Comparison of ENCODE assay signal across 28 mouse cellular contexts in the genomic region with DNA sequence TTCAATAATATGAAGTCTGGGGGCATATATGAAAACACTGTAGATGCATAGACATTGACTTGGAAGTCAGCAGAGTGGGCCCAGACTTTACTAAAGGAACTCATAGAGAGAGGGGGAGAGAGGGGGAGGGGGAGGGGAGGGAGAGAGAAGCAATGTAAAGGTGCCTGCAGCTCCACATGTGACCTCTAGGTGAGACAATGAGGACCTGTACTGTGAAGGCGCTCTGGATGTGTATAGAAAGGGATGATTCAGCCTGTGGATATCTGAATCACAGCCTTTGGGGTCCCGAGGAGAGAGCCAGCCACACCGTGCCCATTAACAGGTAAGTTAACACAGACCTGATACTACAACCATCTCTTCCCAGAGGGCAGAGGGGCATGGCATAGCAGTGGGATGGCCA. TPM values are rescaled to one million over a fixed set of nuclear protein-coding genes. Genes with fewer than 3 reads are reported as not detected.
DNase-seq lines count a peak whose midpoint lies in the region; ATAC-seq and TF ChIP-seq lines count a peak whose summit lies in the region.
"Had no signal": no experiment of that assay in that cellular context is flagged by ENCODE, and none has a peak within 500 bp of the region (broad histone marks: within the 10 kb centered on the region; RNA-seq: fewer than 3 reads in every experiment).

No protein-coding gene starts in this region.

- no peak overlapping the region for H3K4me2 ChIP-seq in intestine, postnatal 0 days (replicated peaks; ENCODE audit: low read depth)
- H3K4me2 ChIP-seq in intestine, embryonic 15.5 days (replicated peaks): no peak overlapping the region
- H3K4me2 ChIP-seq: forebrain, embryonic 13.5 days; hindbrain, embryonic 15.5 days; kidney, embryonic 15.5 days; liver, embryonic 13.5 days had no signal

- H3K4me1 ChIP-seq in intestine, postnatal 0 days (replicated peaks; ENCODE audit: control insufficient read depth, insufficient read depth, low read length): no peaks in the 10 kb centered on the region
- H3K4me1 ChIP-seq in intestine, embryonic 15.5 days (replicated peaks): peaks cover 11% of the 10 kb centered on the region
- H3K4me1 ChIP-seq: liver, embryonic 13.5 days had no signal

- intact Hi-C loops in left cerebral cortex, postnatal 25 days (cut with DNase I): no loop called here

- no peaks in the 10 kb centered on the region for H3K27me3 ChIP-seq in intestine, postnatal 0 days (replicated peaks; ENCODE audit: control insufficient read depth, insufficient read depth, low read length)
- H3K27me3 ChIP-seq in intestine, embryonic 15.5 days (replicated peaks): no peaks in the 10 kb centered on the region
- H3K27me3 ChIP-seq: kidney, embryonic 15.5 days; Patski had no signal

- H3K9ac ChIP-seq in intestine, postnatal 0 days (ENCODE audit: low read depth, low read length): no peak overlapping the region
- H3K9ac ChIP-seq in intestine, embryonic 15.5 days: no peak overlapping the region
- H3K9ac ChIP-seq: forebrain, embryonic 13.5 days; hindbrain, embryonic 15.5 days; kidney, embryonic 15.5 days; liver, embryonic 13.5 days had no signal

- no peak overlapping the region for H3K27ac ChIP-seq in intestine, postnatal 0 days (ENCODE audit: low read depth, low read length)
- no peak overlapping the region for H3K27ac ChIP-seq in intestine, embryonic 15.5 days
- H3K27ac ChIP-seq: forebrain, embryonic 13.5 days; hindbrain, embryonic 10.5 days; hindbrain, embryonic 15.5 days; liver, embryonic 13.5 days had no signal

- H3K4me3 ChIP-seq in intestine, postnatal 0 days (ENCODE audit: low read depth, low read length): no peak overlapping the region
- no peak overlapping the region for H3K4me3 ChIP-seq in intestine, embryonic 15.5 days (replicated peaks)
- H3K4me3 ChIP-seq: forebrain, embryonic 13.5 days; hindbrain, embryonic 10.5 days; hindbrain, embryonic 15.5 days; kidney, embryonic 15.5 days; liver, embryonic 13.5 days had no signal

- 94% methylated on average over 3 of the region's 3 CpGs for WGBS in intestine, postnatal 0 days
- 90% methylated on average over 3 of the region's 3 CpGs for WGBS in intestine, embryonic 15.5 days

- ATAC-seq in intestine, postnatal 0 days: no peak
- no peak for ATAC-seq in intestine, embryonic 15.5 days
- ATAC-seq: forebrain, embryonic 13.5 days; intestine, embryonic 16.5 days; Patski had no signal

- no peaks in the 10 kb centered on the region for H3K9me3 ChIP-seq in intestine, postnatal 0 days (ENCODE audit: control insufficient read depth)
- H3K9me3 ChIP-seq in intestine, embryonic 15.5 days: no peaks in the 10 kb centered on the region
- H3K9me3 ChIP-seq: forebrain, embryonic 13.5 days; hindbrain, embryonic 10.5 days; hindbrain, embryonic 15.5 days; kidney, embryonic 15.5 days; liver, embryonic 13.5 days had no signal

- no peaks in the 10 kb centered on the region for H3K36me3 ChIP-seq in intestine, postnatal 0 days (ENCODE audit: control insufficient read depth, insufficient read depth)
- H3K36me3 ChIP-seq in intestine, embryonic 15.5 days: no peaks in the 10 kb centered on the region
- H3K36me3 ChIP-seq: G1E; hindbrain, embryonic 10.5 days; hindbrain, embryonic 15.5 days; kidney, embryonic 15.5 days; liver, embryonic 13.5 days had no signal

- TF ChIP-seq CTCF in intestine, postnatal 0 days (IDR thresholded peaks at IDR 0.05; ENCODE audit: low read depth): peak; percentile 30

- peak; percentile 37 for DNase-seq in thymus, postnatal 0 days (ENCODE audit: low spot score)
- no peak for DNase-seq in thymus, adult 18-20 months
- peak; percentile 4 for DNase-seq in induced T-regulatory cell, adult 2 months (ENCODE audit: low read depth)
- DNase-seq in left cerebral cortex, postnatal 25 days (ENCODE audit: low spot score in 2 of 2): no peak
- DNase-seq in adrenal gland, postnatal 25 days: no peak
- DNase-seq: adrenal gland, postnatal 36 days; cerebellum, adult 2 months; cerebellum, postnatal 14 days; gastrocnemius, postnatal 14 days; heart, postnatal 14 days; kidney, postnatal 25 days; left cerebral cortex, postnatal 4 days; liver, embryonic 13.5 days; lung, adult 2 months; lung, postnatal 36 days; midbrain, embryonic 14.5 days; retina, postnatal 1 day; right cerebral cortex, postnatal 14 days had no signal

RNA-seq across cellular contexts. Expression of gene Hes1, which starts 40.2 kb away (rescaled TPM):
- polyA plus RNA-seq in intestine, postnatal 0 days (2015; fragmentation: Nextera tagmentation; extraction: Ambion mirVana): 44.0 and 52.9 TPM in 2 replicates
- 55.7 and 67.4 TPM in 2 replicates for polyA plus RNA-seq in intestine, embryonic 15.5 days (2015; fragmentation: Nextera tagmentation; extraction: Ambion mirVana)
- 35.6 and 36.3 TPM in 2 replicates for polyA plus RNA-seq in thymus, postnatal 0 days (2015; fragmentation: Nextera tagmentation; extraction: Ambion mirVana)
- 10 to 100 TPM; 13.8 to 16.1 TPM for total RNA-seq in left cerebral cortex, postnatal 25 days (2021)
- total RNA-seq in adrenal gland, postnatal 25 days (2021): 32.5 and 34.2 TPM in 2 replicates
- total RNA-seq: granulocyte monocyte progenitor cell, adult 5-6 weeks had no signal

Comparison
In these comparisons a context has a peak if more than half of its experiments do, and no peak if none do; other contexts are left out.
1. DNase-seq: peak in thymus, postnatal 0 days (single experiment) and induced T-regulatory cell, adult 2 months (single experiment); none in thymus, adult 18-20 months (0 of 2), left cerebral cortex, postnatal 25 days (0 of 2) and adrenal gland, postnatal 25 days (single experiment).